Comparison of ENCODE assay signal across 15 mouse cellular contexts in genomic region chr1:77010608-77011214, GRCm38 (mm10).
DNase-seq lines count a peak whose midpoint lies in the region; ATAC-seq and TF ChIP-seq lines count a peak whose summit lies in the region.
"Had no signal": no experiment of that assay in that cellular context is flagged by ENCODE, and none has a peak within 500 bp of the region (broad histone marks: within the 10 kb centered on the region; RNA-seq: fewer than 3 reads in every experiment).

No protein-coding gene starts in this region.

- DNase-seq in forebrain, postnatal 0 days = no peak
- no peak for DNase-seq in kidney, adult 9 months
- DNase-seq in brain, adult 2 months (ENCODE audit: low read depth, low spot score) = peak; percentile 31
- DNase-seq in cerebellum, postnatal 14 days = peak; percentile 55 to 67
- DNase-seq in frontal cortex, postnatal 10 days (ENCODE audit: low spot score in 2 of 2) = no peak
- no peak for DNase-seq in right cerebral cortex, postnatal 10 days (ENCODE audit: low spot score in 2 of 2)
- DNase-seq: gastrocnemius, adult 2 months; heart, postnatal 10 days; lung, postnatal 10 days had no signal

- no peak overlapping the region for H3K27ac ChIP-seq in forebrain, embryonic 13.5 days
- H3K27ac ChIP-seq in forebrain, postnatal 0 days (ENCODE audit: low read depth, low read length) = no peak overlapping the region
- H3K27ac ChIP-seq in kidney, embryonic 16.5 days (ENCODE audit: low read length) = no peak overlapping the region
- H3K27ac ChIP-seq: embryonic facial prominence, embryonic 13.5 days; gastrocnemius, adult 2 months; layer of hippocampus, adult 2 months; limb, embryonic 12.5 days; liver, embryonic 14.5 days had no signal

- no peaks in the 10 kb centered on the region for H3K36me3 ChIP-seq in forebrain, embryonic 13.5 days (ENCODE audit: poor library complexity, severe bottlenecking)
- no peaks in the 10 kb centered on the region for H3K36me3 ChIP-seq in forebrain, postnatal 0 days (ENCODE audit: insufficient read depth)
- H3K36me3 ChIP-seq in kidney, embryonic 16.5 days (ENCODE audit: insufficient read depth, low read length) = no peaks in the 10 kb centered on the region
- H3K36me3 ChIP-seq: embryonic facial prominence, embryonic 13.5 days; limb, embryonic 12.5 days had no signal

- no peaks in the 10 kb centered on the region for H3K9me3 ChIP-seq in forebrain, embryonic 13.5 days (replicated peaks)
- no peaks in the 10 kb centered on the region for H3K9me3 ChIP-seq in forebrain, postnatal 0 days (ENCODE audit: low read length)
- no peaks in the 10 kb centered on the region for H3K9me3 ChIP-seq in kidney, embryonic 16.5 days (ENCODE audit: low read length)
- H3K9me3 ChIP-seq: embryonic facial prominence, embryonic 13.5 days; limb, embryonic 12.5 days had no signal

- no peak overlapping the region for H3K4me3 ChIP-seq in forebrain, embryonic 13.5 days
- no peak overlapping the region for H3K4me3 ChIP-seq in forebrain, postnatal 0 days (ENCODE audit: low read depth, low read length)
- no peak overlapping the region for H3K4me3 ChIP-seq in kidney, embryonic 16.5 days (ENCODE audit: low read length)
- H3K4me3 ChIP-seq: embryonic facial prominence, embryonic 13.5 days; gastrocnemius, adult 2 months; layer of hippocampus, adult 2 months; limb, embryonic 12.5 days had no signal

- ATAC-seq in forebrain, embryonic 13.5 days = 0 out of 2 replicates have a peak, but pooled peaks have one; percentile 24
- no peak for ATAC-seq in forebrain, postnatal 0 days
- peak; percentile 80 for ATAC-seq in kidney, embryonic 16.5 days (ENCODE audit: low FRiP score, low TSS enrichment)

- H3K4me2 ChIP-seq in forebrain, embryonic 13.5 days = no peak overlapping the region
- H3K4me2 ChIP-seq in forebrain, postnatal 0 days (ENCODE audit: low read depth) = no peak overlapping the region
- H3K4me2 ChIP-seq in kidney, embryonic 16.5 days (replicated peaks; ENCODE audit: low read depth, low read length) = no peak overlapping the region
- H3K4me2 ChIP-seq: embryonic facial prominence, embryonic 13.5 days; limb, embryonic 12.5 days had no signal

- TF ChIP-seq CTCF in forebrain, postnatal 0 days (IDR thresholded peaks at IDR 0.05; ENCODE audit: low read depth) = no peak

- WGBS in forebrain, embryonic 13.5 days = 31% methylated on average over 8 of the region's 8 CpGs
- WGBS in forebrain, postnatal 0 days = 39% methylated on average over 8 of the region's 8 CpGs
- WGBS in kidney, embryonic 16.5 days = 40% methylated on average over 8 of the region's 8 CpGs

- no peak overlapping the region for H3K9ac ChIP-seq in forebrain, embryonic 13.5 days
- H3K9ac ChIP-seq in forebrain, postnatal 0 days = no peak overlapping the region
- H3K9ac ChIP-seq in kidney, embryonic 16.5 days (replicated peaks; ENCODE audit: low read length) = no peak overlapping the region
- H3K9ac ChIP-seq: embryonic facial prominence, embryonic 13.5 days; limb, embryonic 12.5 days; liver, embryonic 14.5 days had no signal

- no peaks in the 10 kb centered on the region for H3K27me3 ChIP-seq in forebrain, embryonic 13.5 days
- H3K27me3 ChIP-seq in forebrain, postnatal 0 days (ENCODE audit: insufficient read depth, low read length) = no peaks in the 10 kb centered on the region
- no peaks in the 10 kb centered on the region for H3K27me3 ChIP-seq in kidney, embryonic 16.5 days (ENCODE audit: insufficient read depth, low read length)
- H3K27me3 ChIP-seq: embryonic facial prominence, embryonic 13.5 days; limb, embryonic 12.5 days had no signal

- peaks cover 15% of the 10 kb centered on the region for H3K4me1 ChIP-seq in forebrain, embryonic 13.5 days
- no peaks in the 10 kb centered on the region for H3K4me1 ChIP-seq in forebrain, postnatal 0 days (ENCODE audit: insufficient read depth)
- peaks cover 6% of the 10 kb centered on the region; the same call in 1 of the 2 replicates for H3K4me1 ChIP-seq in kidney, embryonic 16.5 days (ENCODE audit: insufficient read depth, low read length)

Comparison
In these comparisons a context has a peak if more than half of its experiments do, and no peak if none do; other contexts are left out.
1. DNase-seq: peak in brain, adult 2 months (single experiment) and cerebellum, postnatal 14 days (2 of 2); none in forebrain, postnatal 0 days (single experiment), kidney, adult 9 months (single experiment), frontal cortex, postnatal 10 days (0 of 2) and right cerebral cortex, postnatal 10 days (0 of 2).